Mouse (Mus musculus): Measurements from ENCODE around the gene Syne4. TPM values are rescaled to one million over a fixed set of nuclear protein-coding genes. Genes with fewer than 3 reads are reported as not detected.
A peak's percentile ranks its signal among the peaks of the same experiment; 100 is the strongest.

The Syne4 gene
- total RNA-seq (2021) = 1 to 10 TPM in 1 of 2 experiments, under 1 TPM in 1; 0.81 to 1.3 TPM

DNA sequence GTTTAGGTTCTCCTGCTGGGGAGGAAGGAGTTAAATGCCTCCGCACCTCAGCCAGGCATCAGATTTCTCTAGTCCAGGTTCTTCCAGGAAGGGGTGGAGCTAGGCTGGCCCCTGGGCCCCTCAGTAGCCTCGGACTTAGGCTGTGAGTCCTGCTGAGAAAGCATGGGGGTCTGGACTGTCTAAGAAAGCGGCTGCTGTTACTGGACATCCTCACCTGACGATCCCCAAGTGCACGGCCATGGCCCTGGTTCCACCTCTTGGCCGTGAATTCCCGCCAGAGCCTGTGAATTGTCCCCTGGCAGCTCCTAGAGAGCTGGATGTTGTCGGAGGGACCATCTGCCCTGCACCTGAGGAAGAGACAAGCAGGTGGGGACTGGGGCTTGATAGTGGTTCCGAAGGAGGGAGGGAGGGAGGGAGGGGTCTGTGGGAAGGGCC lies at the start of gene Syne4:
Gene Syne4, plus strand, starts transcription at position 87 of the 435 bp plus-strand sequence.
- DNase-seq = no peak
- intact Hi-C loops (cut with DNase I) = no loop called here

DNA sequence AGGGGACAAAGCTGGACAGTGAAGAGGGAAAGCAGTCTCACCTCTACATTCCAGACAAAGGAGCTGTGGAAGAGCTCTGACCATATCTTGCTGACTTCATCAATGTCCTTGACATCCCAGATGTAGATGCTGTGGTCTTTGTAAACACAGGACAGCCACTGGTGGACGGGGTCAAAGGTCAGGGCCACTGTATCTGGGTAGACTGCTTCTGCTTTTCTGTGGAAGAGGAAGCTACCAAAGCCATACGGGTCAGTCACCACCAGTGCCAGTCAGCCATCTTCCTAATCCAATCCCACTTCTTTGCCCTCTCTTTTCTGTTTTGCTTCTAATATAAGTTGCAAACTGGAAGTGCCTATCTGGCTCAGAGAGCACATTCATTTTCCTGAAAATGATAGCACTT lies 49.6 kb upstream of the Syne4 start:
- no peak for DNase-seq
- intact Hi-C loops (cut with DNase I) = no loop called here

DNA sequence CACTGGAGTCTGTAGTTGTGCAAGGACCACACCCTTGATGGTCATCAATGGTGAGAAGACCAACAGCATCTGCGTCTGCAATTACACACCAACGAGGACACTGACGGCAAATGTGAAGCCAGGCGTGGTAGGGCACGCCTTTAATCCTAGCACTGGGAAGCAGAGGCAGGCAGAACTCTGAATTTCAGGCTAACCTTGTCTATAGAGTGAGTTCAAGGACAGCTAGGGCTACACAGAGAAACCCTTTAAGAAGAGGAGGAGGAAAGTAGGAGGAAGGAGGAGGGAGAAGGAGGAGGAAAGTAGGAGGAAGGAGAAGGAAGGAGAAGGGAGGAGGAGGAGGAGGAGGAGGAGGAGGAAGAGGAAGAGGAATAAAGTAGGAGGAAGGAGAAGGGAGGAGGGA lies 49.1 kb upstream of the Syne4 start:
- no peak for DNase-seq
- intact Hi-C loops (cut with DNase I) = no loop called here

DNA sequence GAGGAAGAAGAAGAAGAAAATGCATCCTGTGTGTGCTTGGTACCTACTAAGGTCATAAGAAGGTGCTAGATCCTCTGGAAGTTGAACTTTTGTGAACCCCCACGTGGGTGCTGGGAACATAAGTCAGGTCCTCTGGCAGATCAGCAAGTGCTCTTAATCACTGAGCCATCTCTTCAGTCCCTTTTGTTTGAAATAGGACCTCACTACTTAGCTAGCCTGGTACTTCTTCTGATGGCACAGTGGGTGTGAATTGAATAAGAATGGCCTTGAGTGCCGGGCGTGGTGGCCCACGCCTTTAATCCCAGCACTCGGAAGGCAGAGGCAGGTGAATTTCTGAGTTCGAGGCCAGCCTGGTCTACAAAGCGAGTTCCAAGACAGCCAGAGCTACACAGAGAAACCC lies 48.7 kb upstream of the Syne4 start:
- intact Hi-C loops (cut with DNase I) = no loop called here
- DNase-seq = no peak

DNA sequence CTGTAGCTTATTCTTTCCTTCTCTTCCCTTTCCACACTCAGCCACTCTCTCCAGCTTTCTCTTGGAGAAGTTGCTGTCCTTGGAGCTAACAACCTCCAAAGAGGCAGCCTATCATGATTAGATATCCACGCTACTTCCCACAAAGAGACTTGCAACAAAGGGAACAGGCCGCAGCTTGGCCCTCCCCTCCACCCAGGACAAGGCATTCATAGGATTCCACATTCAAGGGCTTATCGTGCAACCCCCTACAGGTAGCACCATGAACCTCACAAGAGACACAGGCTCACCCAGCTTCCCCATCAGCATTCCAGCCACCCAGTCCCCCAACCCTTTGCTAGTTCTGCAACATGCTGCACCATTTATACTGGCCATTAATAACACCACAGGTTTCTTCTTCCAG lies 47.8 kb upstream of the Syne4 start:
- no peak for DNase-seq
- intact Hi-C loops (cut with DNase I) = no loop called here

DNA sequence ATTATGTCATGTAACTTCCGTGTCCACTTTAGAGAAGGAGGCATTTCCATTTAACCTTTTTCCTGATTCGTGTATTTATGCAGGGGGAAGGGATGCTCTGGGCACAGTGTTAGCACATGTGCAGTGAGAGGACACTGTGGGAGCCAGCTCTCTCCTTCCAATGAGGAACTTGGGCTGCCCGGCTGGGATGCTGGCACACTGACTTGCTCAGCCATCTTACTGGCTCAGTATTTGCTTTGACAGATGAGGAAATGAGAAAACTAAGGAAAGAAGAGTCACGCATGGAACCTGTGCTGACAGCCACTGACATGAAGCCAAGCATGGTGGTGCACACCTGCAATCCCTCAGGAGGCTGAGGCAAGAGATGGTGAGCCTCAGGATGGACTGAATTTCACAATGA lies 45.0 kb upstream of the Syne4 start:
- DNase-seq = no peak
- intact Hi-C loops (cut with DNase I) = no loop called here

DNA sequence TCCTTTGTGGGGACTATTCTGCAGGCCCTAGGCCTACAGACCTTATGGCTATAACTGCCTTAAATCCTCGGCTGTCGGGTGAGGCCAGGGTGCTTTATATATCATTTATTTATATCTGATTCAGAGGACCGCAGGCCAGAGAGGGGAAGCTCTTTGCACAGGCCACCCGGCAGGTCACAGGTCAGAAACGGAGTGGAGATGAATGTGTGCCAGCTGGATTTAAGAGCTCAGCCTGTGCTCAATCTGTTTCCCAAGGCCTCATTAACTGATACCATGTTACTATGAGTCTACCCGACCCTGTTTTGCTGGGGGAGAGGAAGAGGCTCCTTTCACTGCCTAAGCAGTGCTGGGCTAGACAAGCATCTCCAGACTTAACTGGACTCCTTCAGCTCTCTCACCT lies 40.2 kb upstream of the Syne4 start:
- no peak for DNase-seq
- intact Hi-C loops (cut with DNase I) = no loop called here

DNA sequence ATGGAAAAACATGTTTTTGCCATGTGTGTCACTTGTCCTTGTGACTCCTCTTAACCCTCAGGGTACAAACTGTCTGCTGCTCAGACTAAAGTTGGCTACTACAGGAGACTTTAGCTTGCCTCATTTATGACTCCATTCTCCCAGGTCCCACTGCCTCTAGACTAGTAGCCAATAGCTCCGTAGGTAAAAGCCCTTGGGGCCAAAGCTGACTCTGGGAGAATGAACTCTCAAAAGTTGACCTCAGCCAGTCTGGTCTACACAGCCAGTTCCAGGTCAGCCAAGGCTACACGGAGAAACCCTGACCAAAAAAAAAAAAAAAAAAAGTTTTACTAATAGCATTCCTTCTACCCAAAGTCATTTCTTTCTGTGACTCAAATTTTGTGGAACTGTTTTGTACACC lies 35.7 kb upstream of the Syne4 start:
- DNase-seq = no peak

DNA sequence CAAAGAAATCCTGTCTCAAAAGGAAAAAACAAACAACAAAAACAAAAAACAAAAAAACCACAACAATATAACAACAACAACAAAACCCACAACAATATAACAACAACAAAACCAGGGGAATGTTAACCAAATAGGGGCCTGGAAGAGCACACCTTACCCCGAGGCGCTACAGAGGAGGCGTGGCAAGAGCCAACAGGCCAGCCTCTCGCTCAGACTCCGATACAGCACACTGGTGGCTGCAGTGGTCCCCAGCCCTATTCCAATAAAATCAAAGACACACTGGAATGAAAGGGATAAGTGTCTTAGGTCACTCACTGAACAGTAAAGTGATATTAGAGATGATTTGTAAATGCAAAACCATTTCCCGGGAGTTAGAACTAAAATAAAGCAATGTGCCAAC lies 35.1 kb upstream of the Syne4 start:
- intact Hi-C loops (cut with DNase I) = no loop called here
- DNase-seq = no peak

More for the DNA sequence above, 35.7 kb upstream of the Syne4 start:
- intact Hi-C loops (cut with DNase I) = no loop called here

DNA sequence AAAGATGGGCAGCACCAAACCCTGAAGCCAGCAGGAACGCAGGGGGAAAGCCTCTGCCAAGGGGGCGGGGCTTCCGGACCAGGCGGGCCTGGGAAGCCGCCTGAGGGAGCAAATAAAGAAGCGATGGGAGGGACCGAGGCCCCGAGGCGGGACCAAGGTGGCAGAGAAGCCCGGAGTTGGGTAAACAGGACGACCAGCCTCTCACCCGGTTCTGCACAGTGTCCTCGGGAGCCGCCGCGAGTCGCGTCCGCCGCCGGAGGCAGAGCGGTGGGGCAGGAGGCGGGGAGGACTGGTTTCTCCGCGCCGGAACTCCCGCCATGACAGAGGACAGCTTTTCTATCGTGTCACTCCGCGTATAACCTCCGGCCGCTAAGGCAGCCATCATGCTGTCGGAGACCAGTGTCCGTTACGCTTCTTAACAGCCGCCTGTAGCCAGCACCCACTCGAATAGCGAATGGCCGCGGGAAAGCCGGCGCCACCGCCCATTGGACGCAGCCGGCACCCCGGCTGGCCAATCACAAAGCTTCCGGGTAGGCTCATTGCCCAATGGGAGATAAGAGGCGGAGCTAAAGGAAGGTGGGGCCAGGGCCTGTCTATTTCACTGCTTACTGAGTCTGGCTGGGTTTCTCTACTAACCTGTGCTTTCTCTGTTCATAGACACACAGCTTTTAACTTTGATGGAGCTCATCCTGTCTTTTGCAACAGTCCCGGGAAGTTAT lies 34.5 kb upstream of the Syne4 start, which contains the start of the genes Thap8 and Wdr62:
Gene Thap8, plus strand, starts transcription at position 144 of the 719 bp plus-strand sequence.
Gene Wdr62, minus strand, starts transcription at position 469 of the 719 bp plus-strand sequence.
- intact Hi-C loops (cut with DNase I) = loop anchor here (5.0 kb wide), 1 partner anchor 113 kb away; the partner anchor contains the start of gene Zfp146

DNA sequence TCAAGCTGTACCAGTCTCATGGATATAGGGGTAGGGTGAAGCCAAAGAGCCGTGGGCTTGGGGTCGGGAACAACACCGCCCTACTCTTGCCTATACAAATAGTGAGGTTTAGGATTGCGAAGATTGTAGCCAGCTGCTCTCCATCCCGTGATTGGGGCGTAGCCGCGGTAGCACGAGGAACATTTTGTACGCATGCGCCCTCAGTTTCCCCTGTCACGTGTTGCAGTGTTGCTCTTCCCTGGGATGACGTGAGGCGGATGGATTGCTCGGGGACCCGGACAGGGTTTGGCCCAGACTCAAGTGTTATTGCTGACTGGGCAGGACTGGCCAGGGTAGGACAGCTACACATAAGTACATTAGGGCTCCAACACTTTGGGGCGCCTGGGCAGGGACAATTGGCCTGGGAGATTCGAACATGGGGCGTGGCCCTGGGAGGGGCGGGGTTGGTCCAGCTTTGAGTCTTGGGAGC lies 33.9 kb upstream of the Syne4 start:
- DNase-seq = peak; percentile 81 to 88

More for the DNA sequence above, 34.5 kb upstream of the Syne4 start, which contains the start of the genes Thap8 and Wdr62:
- peak; percentile 88 to 89 for DNase-seq

DNA sequence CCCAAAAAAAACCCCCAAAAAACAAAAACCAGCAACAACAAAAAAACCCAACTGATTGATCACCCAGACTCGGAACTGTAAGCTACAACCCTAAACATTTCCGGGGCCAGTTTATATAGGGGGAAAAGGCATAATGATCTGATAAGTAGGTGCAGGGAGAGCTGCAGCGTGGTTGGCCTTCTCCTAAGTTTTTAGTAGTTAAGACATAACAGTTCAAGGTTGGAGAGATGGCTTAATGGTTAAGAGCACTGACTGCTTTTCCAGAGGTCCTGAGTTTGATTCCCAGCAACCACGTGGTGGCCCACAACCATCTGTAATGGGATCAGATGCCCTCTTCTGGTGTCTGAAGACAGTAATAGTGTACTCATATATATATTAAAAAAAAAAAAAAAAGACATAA lies 33.1 kb upstream of the Syne4 start:
- no peak for DNase-seq
- intact Hi-C loops (cut with DNase I) = loop anchor here (5.0 kb wide), 1 partner anchor 114 kb away; the partner anchor contains the start of gene Zfp146

More for the DNA sequence above, 33.9 kb upstream of the Syne4 start:
- intact Hi-C loops (cut with DNase I) = loop anchor here (5.0 kb wide), 1 partner anchor 113 kb away; the partner anchor contains the start of gene Zfp146

DNA sequence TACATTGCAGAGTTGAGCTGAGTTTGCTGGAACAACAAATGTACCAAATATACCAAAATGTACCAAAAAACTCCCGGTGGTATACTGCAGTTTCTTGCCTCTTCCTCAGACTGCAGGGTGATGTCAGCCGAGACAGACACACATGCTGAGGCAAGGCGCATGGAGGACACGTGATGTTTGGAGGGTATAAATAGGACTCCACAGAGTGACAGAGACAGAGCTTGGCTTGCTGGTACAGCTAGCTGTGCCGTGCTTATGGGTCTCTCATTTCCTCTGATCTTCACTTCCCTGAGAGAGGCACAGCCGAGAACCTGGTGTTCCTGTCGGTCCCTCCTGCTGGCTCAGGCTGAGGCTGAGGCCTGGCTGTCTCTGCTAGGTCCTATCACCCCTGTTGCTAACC lies 31.9 kb upstream of the Syne4 start:
- intact Hi-C loops (cut with DNase I) = loop anchor here (5.0 kb wide), 1 partner anchor 115 kb away; the partner anchor contains the start of gene Zfp146

DNA sequence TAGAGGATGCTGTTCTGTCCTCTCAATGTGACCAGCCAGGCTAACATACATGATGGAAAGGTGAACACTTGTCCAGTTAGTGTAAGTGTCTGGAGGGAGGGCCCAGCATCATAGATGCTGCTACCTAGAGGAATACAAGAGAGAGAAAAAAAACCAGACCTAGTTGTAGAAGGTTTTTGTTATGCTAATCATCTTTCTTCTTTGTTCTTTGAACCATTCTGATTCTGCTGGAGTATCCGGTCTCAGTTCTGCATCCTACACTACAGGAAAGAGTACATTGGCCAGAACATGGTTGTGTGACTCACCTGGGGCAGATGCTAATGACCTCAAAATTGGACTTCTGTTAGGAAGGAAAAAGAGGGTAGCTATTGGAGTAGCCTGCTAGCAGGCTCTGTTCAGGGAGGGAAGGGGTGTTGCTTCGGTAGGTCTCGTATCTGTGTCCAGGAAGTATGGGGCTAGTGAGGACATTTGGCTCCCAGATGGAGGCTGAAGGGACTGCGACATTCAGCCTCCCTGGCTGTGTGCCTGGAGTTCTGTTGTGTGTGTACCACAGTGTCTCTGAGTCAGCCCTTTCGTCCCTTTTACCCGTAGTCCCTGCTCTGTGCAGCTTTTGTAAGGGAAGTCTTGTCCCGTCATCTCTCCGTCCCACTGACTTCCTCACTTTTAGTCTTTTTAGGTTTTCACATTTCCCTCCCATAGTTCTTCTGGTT lies 27.8 kb upstream of the Syne4 start:
- DNase-seq = peak; percentile 29 to 30
- intact Hi-C loops (cut with DNase I) = no loop called here

More for the DNA sequence above, 31.9 kb upstream of the Syne4 start:
- DNase-seq = no peak

DNA sequence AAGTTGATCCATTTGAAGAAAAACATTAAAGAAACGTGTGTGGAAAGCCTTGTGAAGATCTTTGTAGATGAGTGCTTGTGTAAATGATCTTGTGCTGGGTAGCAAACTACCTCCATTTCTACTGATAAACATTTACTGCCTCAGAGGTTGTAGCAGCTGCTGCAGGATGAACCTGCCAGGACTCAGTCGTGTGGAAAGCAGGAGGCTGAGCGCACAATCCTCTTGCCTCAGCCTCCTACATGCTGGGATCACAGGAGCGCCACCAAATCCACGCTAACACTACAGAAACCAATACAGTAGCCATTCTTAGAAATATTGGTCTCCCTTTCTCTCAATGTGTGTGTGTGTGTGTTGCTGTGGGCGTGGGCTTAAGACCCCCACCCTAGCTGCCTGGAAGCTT lies 26.6 kb upstream of the Syne4 start:
- intact Hi-C loops (cut with DNase I) = no loop called here

DNA sequence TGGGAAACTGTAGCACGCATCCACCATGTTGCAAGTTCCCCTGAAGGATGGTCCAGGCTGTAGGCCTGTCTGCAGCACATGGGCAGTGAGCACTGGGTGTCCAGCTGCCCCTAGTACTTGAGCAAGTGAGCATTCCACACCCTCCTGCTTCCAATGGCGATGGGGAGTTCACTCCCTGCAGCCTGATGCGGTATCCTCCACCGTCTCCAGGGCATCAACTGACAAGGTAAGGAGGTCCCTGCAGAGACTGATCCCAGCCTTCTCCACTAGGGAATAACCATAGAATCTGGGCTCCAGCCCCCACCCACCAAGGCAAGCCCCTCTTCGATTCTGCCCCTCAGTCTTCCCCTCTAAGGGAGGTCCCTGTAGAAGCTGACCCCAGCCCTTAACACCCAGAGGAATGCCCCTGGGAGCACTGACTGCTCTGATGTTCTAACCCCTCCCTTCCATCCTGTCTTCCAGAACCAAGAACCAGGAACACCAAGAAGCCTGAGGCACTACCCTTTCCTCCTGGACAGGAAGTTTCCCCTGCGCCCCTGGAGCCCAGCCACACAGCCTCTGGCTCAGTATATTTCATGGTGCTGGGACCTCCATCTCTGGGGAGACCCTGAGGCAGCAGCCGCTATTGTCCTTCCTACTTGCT lies 25.4 kb upstream of the Syne4 start:
- intact Hi-C loops (cut with DNase I) = no loop called here

More for the DNA sequence above, 26.6 kb upstream of the Syne4 start:
- DNase-seq = no peak

DNA sequence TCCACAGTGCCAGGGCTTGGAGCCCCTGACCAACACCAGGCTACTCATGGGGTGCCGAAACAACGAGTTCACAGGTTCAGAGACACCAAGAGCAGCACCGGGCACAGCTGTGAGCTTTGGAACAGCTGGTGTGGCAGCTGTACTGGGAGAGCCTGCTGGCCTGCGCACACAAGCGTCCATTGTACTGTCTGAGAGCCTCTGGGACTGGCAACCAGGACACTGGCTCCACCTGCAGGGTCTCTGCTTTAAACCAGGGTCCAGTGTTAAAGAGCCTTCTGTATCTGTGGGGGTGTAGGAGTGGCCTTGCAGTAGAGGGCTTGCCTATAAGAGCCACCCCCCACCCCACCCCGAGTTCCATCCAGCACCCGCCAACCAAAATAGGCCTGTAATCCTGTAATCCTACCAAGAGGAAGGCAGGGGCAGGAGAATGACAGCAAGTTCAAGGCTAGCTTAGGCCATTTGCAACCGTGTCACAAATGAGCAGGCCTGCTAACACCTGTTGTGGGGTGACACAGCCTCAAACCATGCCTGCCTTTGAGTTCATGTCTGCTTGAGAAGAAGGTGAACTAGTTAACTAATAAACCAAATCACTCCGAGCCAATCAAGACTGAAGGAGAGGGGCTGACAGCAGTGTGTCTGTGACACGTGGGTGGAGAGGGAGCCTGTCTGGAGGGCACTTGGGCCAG lies 24.8 kb upstream of the Syne4 start:
- intact Hi-C loops (cut with DNase I) = no loop called here
- DNase-seq = no peak

More for the DNA sequence above, 25.4 kb upstream of the Syne4 start:
- DNase-seq = no peak

DNA sequence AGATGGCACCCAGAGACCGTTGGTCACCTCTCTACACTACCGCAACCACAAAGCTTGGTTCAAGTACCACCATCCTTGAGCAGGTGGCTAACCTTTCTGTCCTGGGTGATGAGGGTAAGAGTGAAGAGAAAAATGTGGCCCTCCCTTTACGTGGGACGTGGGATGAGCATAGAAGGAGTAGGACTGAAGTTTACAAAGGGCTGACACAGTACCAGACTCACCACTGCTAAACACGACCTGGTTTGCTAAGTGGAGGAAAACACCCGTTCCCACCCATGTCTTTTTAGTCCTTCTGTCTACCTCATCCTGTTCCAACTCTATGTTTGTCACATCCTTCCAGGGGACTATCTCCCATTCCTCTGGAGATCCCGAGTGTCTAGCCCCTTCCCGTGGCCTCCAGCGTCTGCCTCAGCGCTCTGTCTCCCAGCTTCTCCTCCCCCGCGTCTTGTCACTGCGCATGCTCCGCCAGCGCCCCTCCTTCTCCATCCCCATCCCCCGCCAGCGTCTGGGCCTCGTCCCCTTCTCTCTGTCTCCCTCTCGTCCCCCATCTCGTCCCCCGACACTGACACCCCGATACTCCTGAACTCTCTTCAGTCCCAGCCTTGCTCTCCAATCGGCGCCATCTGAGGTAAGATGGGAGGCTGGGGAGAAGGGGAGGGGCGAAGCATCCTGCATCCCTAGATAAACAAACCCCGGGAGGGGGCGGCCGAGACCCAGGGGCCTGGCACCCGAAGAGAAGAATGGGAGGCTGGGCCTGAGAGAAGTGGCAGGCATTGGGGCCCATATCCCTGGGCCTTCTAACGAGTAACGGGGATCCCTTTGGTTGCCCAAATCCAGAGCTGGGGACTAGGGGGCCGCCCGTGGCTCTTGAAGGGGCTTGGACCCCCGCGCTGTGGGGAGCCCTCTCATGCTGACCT lies 23.1 kb upstream of the Syne4 start, which contains the start of gene Clip3:
Gene Clip3, plus strand, starts transcription at position 514 of the 917 bp plus-strand sequence.
- intact Hi-C loops (cut with DNase I) = no loop called here

DNA sequence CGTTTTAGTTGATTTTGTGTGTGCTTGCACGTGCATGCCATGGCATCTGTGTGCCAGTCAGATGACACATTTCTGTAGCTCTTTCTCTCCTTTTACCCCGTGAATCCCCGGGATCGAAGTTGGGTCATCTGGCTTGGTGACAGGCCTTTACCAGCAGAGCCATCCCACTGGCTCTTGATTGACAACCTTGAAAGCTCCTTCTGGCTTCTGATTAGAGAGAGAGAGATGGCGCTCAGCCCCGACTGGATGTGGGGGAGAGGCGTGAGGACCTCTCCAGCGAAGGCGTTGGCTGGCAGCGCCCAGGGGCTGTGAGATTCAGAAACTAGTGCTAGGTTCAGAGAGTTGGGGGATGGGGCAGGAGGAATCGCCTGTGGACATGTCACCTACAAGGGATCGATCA lies 20.8 kb upstream of the Syne4 start:
- DNase-seq = no peak
- intact Hi-C loops (cut with DNase I) = no loop called here

More for the DNA sequence above, 23.1 kb upstream of the Syne4 start, which contains the start of gene Clip3:
- DNase-seq = peak; percentile 68 to 75

Data from heart, postnatal 36 days (tissue).